Mouse (Mus musculus) kidney, postnatal 25 days (tissue): Measurements from ENCODE around the gene Cyp20a1.

ENCODE experiments used
- DNase-seq, 2 experiments: peaks; one replicate each; pipeline ENCODE4 v3.0.0; 2021; ENCODE audit warnings: mixed read lengths in 2 of 2

Cyp20a1 gene

DNA sequence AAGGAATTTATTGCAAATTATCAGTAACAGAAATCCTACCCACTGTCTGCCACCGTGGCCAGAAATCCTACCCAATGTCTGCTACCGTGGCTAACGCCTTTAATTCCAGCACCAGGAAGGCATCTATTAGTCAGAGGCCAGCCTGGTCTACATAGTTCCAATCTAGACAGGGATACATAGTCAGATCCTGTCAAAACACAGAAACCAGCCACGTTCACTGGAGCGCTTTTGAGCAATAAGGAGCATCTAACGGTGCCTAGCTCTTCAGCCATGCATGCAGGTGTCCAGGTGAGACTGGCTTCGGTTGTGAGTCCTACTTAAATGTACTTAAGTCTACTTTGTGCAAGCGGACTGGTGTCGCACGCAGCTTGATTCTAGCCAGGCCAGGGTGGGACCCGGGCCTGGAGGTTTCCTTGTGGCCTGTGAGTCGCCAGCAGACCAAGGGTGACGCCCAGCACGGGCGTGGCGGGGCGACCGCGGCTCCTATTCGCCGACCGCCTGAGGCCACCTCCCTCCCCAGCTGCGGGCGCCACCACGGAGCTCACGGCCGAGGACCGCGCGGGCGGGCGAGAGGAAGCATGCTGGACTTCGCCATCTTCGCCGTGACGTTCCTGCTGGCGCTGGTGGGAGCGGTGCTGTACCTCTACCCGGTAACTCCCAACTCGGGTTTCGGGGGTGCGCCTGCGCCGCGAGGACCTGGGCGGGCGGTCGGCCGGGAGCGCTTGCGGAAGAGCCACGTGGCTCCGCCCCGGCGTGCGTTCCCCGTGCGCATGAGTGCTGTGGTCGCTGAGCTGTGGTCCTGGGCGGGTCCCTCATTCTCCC lies at the start of gene Cyp20a1:
Cyp20a1 (plus strand) TSS at position 516 of the 822 bp plus-strand sequence.
- DNase-seq: peak; percentile 87 to 96

DNA sequence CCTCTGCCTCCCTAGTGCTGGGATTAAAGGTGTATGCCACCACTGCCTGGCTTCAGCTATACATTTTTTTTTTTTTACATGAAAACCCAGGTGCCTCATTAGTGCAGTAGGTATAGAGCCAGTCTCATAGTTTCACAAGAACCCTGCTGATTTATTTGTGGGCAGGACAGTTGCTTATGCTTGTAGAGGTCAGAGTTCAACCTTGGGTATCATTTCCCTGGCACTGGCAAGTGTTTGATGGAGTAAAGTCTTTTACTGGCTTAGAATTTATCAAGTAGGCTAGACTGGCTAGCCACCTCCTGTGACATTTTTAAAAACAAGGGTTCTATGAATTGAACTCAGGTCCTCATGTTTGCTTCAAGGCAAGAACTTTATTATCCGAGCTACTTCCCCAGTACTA lies 49.2 kb upstream of the Cyp20a1 start:
- DNase-seq: no peak

DNA sequence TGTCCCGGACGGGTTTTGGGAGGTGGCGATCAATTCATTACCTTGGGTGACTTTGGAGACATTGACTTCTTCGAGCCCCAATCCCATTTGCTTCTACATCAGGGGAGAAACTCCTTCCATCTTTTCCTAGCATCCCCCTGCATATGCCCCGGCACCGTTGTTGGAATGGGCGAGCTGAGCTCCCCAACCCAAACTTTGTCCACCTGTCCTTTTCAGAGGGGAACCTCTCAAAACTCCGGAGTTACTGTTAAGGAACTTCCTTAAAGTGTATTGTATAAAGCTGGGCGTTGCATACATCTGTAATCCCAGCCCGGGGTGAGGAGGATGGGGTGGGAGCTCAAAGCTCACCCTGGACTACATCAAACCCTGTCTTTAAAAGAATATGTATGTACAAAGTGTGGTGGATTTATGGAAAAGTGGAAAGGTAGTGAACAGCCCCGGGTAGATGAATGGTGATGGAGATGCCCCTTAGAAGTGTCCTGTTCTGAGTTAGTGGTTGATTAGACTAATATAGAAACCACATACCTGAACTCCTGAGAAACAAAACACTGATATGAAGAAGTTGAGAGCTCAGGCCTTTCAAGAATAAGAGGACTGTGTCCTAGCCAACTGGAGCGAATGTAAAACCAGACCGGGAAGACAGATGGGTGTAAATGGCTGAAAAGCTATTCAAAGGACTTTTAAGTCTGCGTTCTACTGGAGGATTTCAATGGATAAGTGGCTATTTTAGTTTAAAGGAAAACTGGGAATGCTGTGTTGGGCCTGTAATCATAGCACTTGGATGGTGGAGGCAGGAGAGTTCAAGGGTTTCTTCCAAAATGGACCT lies 720 bp downstream of the Cyp20a1 start:
- DNase-seq: no peak

DNA sequence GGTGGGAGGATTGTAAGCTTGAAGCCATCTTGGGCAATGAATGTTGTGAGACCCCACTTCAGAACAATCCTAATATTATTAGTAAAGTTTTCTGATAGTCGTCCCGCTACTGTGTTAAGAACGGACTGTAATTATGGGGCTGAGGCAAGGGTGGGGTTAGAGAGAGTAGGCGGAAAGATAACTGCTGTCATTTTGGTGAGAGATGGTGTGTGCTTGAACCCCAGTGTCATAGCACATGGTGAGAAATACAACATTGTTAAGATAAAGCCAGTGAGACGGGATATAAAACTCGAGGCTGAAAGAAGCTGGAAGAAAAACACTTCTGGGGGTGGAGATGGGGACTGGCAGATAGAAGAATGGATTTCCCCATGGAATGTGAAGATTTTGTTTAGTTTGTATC lies 1.5 kb downstream of the Cyp20a1 start:
- no peak for DNase-seq

DNA sequence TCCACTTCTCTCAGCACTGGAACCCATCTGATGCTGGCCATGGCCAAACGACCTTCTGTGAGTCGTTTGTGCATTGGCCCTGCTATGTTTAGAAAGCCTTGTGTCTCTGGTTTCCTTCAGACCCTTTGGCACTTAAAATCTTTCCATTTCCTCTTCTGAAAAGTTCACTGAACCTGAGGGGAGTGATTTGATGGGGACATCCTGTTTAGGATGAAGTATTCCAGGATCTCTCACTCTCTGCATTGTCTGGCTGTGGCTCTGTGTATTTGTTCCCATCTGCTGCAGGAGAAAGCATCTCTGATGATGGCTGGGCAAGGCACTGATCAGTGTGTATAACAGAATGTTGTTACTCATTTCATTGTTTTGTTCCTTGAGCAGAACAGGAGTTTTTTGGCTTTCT lies 2.6 kb downstream of the Cyp20a1 start:
- DNase-seq: no peak

DNA sequence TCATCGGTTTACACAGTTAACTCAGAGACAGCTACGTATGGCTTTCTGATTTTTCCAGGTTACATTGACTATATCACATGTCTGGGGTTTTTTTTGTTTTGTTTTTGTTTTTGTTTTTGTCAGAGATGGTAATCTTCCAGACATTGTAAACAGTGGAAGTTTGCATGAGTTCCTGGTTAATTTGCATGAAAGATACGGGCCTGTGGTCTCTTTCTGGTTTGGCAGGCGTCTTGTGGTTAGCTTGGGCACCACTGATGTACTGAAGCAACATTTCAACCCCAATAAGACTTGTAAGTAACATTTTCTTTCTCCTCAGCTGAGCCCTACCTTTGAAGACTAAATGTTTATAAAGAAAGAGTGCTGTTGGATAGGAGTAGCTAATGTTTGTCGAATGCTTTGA lies 9.7 kb downstream of the Cyp20a1 start:
- no peak for DNase-seq

DNA sequence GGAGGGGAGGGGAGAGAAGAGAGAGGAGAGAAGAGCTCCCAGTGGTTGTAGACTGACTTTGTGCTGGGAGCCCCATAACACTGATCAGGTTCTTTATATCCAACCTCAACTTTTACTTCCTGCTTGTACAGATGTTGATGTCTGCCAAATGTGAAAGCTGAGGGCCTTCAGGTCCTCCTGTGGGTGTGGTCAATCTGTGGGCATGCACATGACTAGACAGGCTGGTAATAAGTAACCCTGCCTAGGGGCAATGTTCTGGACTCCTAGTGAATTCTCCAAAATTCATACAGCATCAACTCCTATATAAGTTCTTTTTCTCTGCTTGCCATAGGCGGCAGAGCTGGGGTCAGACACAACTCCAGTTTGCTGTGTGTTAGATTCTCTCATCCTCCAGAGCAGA lies 18.5 kb downstream of the Cyp20a1 start:
- DNase-seq: peak in 1 of 2 experiments; percentile 9

DNA sequence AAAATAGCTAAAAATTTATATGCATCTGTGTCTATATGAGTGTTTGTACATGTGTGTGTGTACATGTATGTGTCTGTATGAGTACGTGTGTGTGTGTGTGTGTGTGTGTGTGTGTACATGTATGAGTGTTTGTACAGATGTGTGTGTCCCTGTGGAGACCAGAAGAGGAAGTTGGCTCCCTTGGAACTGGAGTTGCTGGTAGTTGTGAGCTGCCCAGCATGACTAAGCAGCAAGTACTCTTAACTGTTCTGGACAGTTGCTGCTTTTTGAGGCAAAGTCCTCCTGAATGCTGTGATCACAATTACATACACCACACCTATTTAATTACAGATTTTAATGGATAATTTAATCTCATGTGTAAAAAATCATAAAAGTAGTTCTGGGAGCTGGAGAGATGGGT lies 33.4 kb downstream of the Cyp20a1 start:
- no peak for DNase-seq

DNA sequence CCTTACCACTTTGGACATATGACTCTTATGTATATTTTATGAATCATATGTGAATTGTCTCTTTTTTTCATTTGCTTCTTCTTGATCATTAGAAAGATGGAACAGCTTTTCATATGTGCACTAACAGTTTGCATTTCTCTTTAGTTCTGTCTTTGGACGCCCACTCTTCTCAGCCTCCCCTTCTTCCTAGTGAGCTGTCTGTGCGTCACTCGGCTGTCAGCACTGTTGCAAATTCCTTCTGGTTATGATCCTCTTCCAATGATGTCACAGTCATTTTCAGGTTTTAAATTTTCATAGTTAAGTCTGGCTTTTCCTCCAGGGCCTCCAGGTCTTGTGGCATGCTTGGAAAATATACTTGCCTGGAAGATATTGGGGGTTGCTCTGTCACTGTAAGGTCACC lies 38.8 kb downstream of the Cyp20a1 start:
- no peak for DNase-seq

DNA sequence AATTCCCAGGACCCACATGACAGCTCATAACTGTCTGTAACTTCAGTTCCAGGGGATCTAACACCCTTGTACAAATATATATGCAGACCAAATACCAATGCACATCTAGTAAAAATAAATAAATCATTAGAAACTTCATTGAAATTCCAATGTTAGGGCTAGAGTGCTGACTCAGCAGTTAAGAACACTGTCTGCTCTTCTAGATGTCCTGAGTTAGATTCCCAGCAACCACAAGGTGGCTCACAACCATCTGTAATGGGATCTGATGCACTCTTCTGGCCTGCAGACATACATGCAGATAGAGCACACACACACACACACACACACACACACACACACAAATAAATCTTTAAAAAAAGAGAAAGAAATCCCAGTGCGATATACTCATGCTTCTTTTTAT lies 61.7 kb downstream of the Cyp20a1 start:
- DNase-seq: peak; percentile 41 to 45

DNA sequence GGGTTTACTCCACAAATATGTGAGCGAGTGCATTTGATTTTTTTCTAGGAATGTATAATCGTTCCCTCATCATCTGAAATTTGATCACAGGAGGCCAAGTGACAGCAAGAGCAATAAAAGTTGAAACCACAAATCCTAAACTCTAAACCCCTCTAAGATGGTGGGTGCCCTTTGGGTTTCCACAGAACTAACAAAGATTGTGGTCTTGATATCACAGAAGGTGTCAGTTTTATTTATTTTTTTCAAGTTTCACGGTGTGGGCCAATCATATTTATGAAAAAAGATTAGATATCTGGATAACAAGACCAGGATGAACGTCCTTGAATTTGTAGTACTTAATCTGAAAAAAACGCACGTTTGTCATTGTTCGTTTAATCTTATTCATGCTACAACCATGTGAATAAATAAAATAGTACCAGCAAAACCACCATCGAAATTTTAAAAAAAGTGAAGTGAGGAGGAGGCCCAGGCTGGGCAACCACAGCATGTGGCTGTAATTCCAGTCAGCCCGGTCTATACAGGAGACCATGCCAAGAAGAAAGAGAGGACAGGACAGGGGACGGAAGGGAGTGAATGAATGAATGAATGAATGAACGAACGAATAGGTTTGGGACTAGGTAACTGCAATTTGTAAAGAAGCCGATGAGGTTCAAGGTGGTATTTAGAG lies 65.5 kb downstream of the Cyp20a1 start:
- no peak for DNase-seq

DNA sequence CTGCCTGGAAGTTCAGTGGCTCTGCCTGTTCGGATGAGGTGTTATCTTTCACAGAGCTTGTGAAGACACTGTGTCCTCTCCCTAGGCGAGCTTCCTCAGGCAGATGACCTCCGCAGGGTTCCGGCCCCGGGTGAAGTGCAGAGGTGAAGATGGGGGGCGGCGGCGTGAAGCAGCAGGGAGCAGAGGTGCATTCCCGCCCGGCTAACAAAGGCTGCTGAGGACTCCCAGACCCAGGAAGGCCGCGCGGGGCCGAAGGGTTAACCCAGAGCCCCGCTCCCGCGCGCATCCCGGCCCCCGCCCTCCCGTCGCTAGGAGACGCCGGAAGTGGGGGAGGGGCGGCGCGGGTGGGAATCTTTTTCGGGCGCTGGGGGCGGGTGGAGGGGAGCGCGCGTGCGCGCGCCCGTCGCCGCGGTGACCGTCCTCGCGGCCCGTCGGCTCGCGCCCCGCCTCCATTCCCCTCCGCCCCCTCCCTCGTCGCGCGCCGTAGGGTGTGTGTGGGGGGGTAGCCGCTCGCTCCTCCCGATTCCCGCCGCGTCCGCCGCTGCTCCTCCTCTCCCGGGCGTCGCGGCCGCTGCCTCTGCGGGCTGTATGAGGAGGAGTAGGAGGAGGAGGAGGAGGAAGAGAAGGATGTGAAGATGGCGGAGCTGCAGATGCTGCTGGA lies 66.2 kb downstream of the Cyp20a1 start, which contains the start of gene Abi2:
Abi2 (plus strand) TSS at position 452 of the 661 bp plus-strand sequence.
- DNase-seq: peak; percentile 94 to 95

DNA sequence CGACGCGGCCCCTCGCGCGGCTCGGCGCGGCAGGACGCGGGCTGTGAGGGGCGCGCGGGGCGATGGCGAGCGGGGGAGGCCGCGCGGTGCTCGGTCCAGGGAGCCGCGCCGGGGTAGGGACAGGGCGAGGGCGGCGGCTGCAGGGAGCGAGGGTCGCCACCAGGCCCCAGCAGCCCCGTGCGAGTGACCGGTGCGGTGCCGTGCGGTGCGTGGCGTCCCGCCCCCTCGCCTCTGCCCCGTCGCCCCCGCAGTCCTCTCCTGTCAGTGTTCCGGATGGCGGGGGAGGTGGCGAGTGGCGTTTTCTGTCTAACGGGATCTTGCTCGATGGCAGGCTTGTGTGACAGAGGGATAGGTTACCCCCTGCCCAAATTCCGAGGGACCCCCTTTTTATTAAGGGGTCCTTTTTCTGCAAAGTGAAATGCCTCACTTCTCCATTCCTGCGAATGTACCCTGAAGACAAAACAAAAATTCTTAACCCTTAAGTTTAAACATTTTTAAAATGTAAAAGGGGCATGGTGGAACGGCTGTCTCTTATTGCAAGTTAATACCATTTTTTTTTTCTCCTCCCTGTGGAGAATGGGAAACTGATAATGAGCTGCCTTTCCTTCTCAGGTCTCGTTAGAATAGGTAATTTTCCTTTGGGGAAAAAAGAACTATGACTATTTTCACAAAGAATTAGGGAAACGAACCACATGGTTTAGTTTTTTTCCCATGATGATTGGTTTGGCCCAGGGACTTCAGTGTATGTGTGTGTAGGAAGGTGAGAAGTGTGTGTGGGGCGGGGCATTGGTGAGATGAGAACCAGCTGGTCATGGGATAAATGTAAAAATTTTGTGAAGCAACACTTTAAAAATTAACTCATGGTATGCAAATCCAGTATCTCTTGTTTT lies 67.0 kb downstream of the Cyp20a1 start:
- DNase-seq: peak; percentile 35 to 62

DNA sequence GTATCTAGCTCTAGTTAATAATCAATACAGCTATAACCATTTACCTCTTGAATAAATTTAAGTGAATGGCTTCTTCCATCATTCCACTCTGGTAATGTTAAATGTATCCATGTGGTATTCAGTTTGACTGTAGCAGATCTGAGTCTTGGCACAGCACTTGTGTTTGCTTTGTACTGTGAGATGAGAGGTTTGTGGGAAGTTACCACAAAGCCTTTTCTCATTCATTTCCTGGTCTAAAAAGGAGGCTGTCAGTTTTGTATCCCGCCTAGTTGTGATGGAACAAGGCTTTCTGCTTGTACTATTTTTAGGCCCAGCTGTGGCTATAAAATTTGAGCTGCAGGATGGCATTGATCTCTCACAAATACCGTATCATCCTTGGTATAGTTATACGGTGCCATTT lies 73.6 kb downstream of the Cyp20a1 start:
- DNase-seq: no peak

DNA sequence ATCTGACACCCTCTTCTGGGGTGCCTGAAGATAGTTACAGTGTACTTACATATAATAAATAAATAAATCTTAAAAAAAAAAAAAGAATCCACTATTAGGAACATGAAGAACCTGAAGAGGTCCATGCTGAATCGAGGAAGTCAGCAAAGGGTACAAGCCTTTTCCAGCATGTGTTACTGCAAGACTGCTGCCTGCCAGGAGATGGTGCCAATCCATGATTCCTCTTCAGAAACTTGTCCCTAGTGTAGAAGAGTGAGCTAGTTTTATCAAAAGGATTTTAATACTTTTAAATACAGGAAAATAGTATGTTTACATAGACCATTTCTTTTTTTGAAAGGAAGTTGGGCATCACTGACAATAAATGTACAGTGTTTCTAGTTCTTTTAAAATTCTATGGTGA lies 80.8 kb downstream of the Cyp20a1 start:
- no peak for DNase-seq

DNA sequence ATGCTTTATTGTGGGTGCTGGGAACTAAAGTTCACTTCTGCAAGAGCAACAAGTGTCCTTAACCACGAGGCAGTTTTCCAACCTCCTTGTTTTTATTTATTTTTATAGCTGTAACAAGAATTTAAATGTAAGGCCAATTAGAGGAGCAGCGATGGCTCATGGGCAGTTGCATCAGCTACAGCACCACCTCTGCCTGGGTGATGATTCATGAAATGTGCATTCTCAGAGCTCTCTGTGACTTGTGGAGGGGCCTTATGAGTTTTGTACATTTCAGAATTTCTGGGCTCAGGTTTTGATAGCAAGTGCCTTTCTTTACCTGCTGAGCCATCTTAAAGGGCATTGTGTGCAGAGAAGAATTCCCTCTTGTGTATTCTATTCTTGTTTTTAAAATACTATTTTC lies 85.2 kb downstream of the Cyp20a1 start:
- no peak for DNase-seq

DNA sequence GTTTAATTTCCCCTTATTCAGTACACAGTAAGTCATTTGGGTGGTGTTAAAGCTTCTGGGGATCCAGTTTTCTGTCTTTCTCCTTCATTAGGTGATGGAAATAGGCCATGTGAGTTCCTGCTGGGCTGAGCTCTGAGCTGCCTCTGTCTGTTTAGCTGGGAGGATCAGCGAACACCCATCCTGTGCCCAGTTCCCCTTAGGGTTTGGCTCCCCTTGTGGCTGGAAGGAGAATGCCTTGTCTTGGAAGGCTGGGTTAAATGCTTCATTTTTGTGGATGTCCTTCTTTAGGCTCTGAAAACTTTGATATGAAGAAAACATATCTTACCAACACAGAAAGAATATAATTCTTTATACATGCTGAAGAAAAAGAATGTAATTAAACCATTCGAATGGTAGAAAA lies 85.8 kb downstream of the Cyp20a1 start:
- DNase-seq: peak; percentile 28 to 44

DNA sequence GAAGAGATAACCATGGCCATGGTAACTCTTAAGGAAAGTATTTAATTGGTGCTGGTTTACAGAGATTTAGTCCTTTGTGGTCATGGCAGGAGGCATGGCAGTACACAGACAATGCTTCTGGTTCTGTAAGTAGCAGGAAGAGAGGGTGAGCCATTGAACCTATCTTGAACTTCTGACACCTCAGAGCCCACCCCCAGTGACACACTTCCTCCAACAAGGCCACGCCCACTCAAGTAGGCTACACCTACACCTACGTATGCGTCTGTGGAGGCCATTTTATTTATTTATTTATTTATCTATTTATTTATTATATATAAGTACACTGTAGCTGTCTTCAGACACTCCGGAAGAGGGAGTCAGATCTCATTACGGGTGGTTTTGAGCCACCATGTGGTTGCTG lies 88.4 kb downstream of the Cyp20a1 start:
- DNase-seq: no peak

DNA sequence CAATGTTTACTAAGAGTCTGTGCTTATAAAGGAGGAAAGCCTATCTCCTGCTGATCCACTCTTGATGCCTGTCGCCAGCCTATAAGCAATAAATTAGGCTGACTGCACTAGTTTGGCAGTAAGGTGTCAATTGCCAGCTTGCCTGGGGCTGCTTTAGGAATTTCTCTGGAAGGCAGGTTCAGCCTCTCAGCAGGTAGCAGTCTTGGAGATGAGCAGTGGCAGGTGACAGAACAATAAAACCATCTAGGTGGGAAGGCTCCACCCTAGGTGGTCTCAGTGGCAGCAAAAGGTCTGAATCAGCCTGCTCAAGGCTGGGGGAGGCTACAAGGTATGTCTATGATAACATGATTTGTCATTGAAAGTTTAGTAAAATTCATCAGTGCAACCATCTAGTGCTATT lies 89.4 kb downstream of the Cyp20a1 start:
- no peak for DNase-seq
